Mouse (Mus musculus) kidney, embryonic 14.5 days (tissue): ENCODE measurements around the gene AC124108.1. TPM values are rescaled to one million over a fixed set of nuclear protein-coding genes. Genes with fewer than 3 reads are reported as not detected.

Experiments used
- ATAC-seq: fragments of 200-750 bp; cut with Nextera tagmentation; 2 replicates; pipeline ENCODE4 v1.8.0; 2017; ENCODE audit warnings: moderate number of reproducible peaks, mild to moderate bottlenecking, moderate TSS enrichment, moderate library complexity; ENCODE audit not compliant: low FRiP score, low TSS enrichment
- H3K27ac ChIP-seq: fragments of 300-500 bp; sonication (generic); 2 replicates; pipeline ENCODE4 v1.5.1; 2014; ENCODE audit warnings: low read depth, mild to moderate bottlenecking, low read length, moderate library complexity, mixed read lengths
- H3K27me3 ChIP-seq: fragments of 300-500 bp; sonication (generic); 2 replicates; pipeline ENCODE4 v1.6.1; 2014; ENCODE audit warnings: mild to moderate bottlenecking, low read length; ENCODE audit not compliant: control insufficient read depth, insufficient read depth
- H3K36me3 ChIP-seq: fragments of 300-500 bp; sonication (generic); 2 replicates; pipeline ENCODE4 v1.6.1; 2014; ENCODE audit warnings: low read length, mixed read lengths; ENCODE audit not compliant: control insufficient read depth, insufficient read depth
- H3K4me1 ChIP-seq: fragments of 300-500 bp; sonication (generic); 2 replicates; pipeline ENCODE4 v1.6.1; 2014; ENCODE audit warnings: low read length, mixed read lengths; ENCODE audit not compliant: control insufficient read depth, insufficient read depth
- H3K4me2 ChIP-seq: fragments of 300-500 bp; sonication (generic); replicated peaks from 2 replicates; pipeline ENCODE4 v1.6.1; 2014; ENCODE audit warnings: low read depth, mild to moderate bottlenecking, low read length
- H3K4me3 ChIP-seq: fragments of 300-500 bp; sonication (generic); 2 replicates; pipeline ENCODE4 v1.5.1; 2014; ENCODE audit warnings: mild to moderate bottlenecking, low read length
- H3K9ac ChIP-seq: fragments of 300-500 bp; sonication (generic); 2 replicates; pipeline ENCODE4 v1.6.1; 2014; ENCODE audit warnings: low read depth, mild to moderate bottlenecking, low read length, moderate library complexity
- H3K9me3 ChIP-seq: fragments of 300-500 bp; sonication (generic); 2 replicates; pipeline ENCODE4 v1.6.1; 2016; ENCODE audit warnings: low read length; ENCODE audit not compliant: control insufficient read depth
- WGBS: fragments of 180-500 bp; shearing (Covaris S2); extraction: QIAGEN DNeasy Blood & Tissue Kit; methylation state at CpG from one replicate; pipeline ENCODE4 v1.1.7; 2014; 5-methylcytosine and 5-hydroxymethylcytosine counted together
- polyA plus RNA-seq: library from polyadenylated mRNA; unstranded; fragments of >200 nt; fragmentation: Nextera tagmentation; extraction: Ambion mirVana; gene quantifications from 2 replicates; pipeline ENCODE4 v1.2.1, GENCODE M21; 2014

The AC124108.1 gene
- polyA plus RNA-seq, 1 experiment from 2014 or later: 0.05 TPM

GRCm38 (mm10) chr1:132216276-132216675 is 25.0 kb downstream of the AC124108.1 start:
- 0 out of 2 replicates have a peak, but pooled peaks cover 4% of the 10 kb centered on the region for H3K4me1 ChIP-seq
- no peak for ATAC-seq
- H3K36me3 ChIP-seq: no peaks in the 10 kb centered on the region
- H3K4me3 ChIP-seq: no peak overlapping the region
- H3K9ac ChIP-seq: no peak overlapping the region
- H3K27ac ChIP-seq: no peak overlapping the region
- no peak overlapping the region for H3K4me2 ChIP-seq
- 47% methylated on average over 3 of the region's 3 CpGs for WGBS
- H3K9me3 ChIP-seq: no peaks in the 10 kb centered on the region
- H3K27me3 ChIP-seq: peaks cover 12% of the 10 kb centered on the region; the same call in 1 of the 2 replicates

- H3K4me2 ChIP-seq: no peak overlapping the region
- peaks cover 6% of the 10 kb centered on the region; the same call in 1 of the 2 replicates for H3K27me3 ChIP-seq
- no peak for ATAC-seq
- 31% methylated on average over 2 of the region's 2 CpGs for WGBS
- H3K4me3 ChIP-seq: no peak overlapping the region
- no peak overlapping the region for H3K27ac ChIP-seq
- H3K9ac ChIP-seq: no peak overlapping the region
- H3K4me1 ChIP-seq: no peaks in the 10 kb centered on the region
- no peaks in the 10 kb centered on the region for H3K9me3 ChIP-seq
- H3K36me3 ChIP-seq: no peaks in the 10 kb centered on the region
These were observed 30.4 kb downstream of the AC124108.1 start for GRCm38 (mm10) chr1:132221627-132222026.

GRCm38 (mm10) chr1:132222166-132222565 is 30.9 kb downstream of the AC124108.1 start:
- Histone ChIP-seq H3K27ac (no peak overlapping the region), H3K4me1 (no peaks in the 10 kb centered on the region), H3K9me3 (no peaks in the 10 kb centered on the region), H3K36me3 (no peaks in the 10 kb centered on the region), H3K4me2 (no peak overlapping the region), H3K9ac (no peak overlapping the region), H3K27me3 (peaks cover 6% of the 10 kb centered on the region; the same call in 1 of the 2 replicates), H3K4me3 (no peak overlapping the region)
- no peak for ATAC-seq
- 39% methylated on average over 6 of the region's 6 CpGs for WGBS

GRCm38 (mm10) chr1:132226297-132227080 is 35.2 kb downstream of the AC124108.1 start:
- no peak overlapping the region for H3K4me3 ChIP-seq
- no peaks in the 10 kb centered on the region for H3K27me3 ChIP-seq
- H3K9me3 ChIP-seq: no peaks in the 10 kb centered on the region
- H3K36me3 ChIP-seq: no peaks in the 10 kb centered on the region
- H3K27ac ChIP-seq: no peak overlapping the region
- H3K4me1 ChIP-seq: no peaks in the 10 kb centered on the region
- ATAC-seq: no peak
- no peak overlapping the region for H3K9ac ChIP-seq
- WGBS: 61% methylated on average over 13 of the region's 13 CpGs
- no peak overlapping the region for H3K4me2 ChIP-seq

GRCm38 (mm10) chr1:132229667-132230066 is 38.4 kb downstream of the AC124108.1 start, which contains the start of gene Gm10188:
TSS of gene Gm10188 (minus strand) at chr1:132229767.
- H3K27ac ChIP-seq: no peak within 1 kb of the TSS
- H3K4me2 ChIP-seq: no peak within 1 kb of the TSS
- H3K36me3 ChIP-seq: no peaks in the 10 kb centered on the region
- no peaks in the 10 kb centered on the region for H3K4me1 ChIP-seq
- no peak for ATAC-seq
- H3K27me3 ChIP-seq: no peaks in the 10 kb centered on the region
- H3K9ac ChIP-seq: no peak within 1 kb of the TSS
- no peaks in the 10 kb centered on the region for H3K9me3 ChIP-seq
- 77% methylated on average over 3 of the region's 3 CpGs for WGBS
- no peak within 1 kb of the TSS for H3K4me3 ChIP-seq

- Histone ChIP-seq H3K9ac (no peak overlapping the region), H3K27me3 (no peaks in the 10 kb centered on the region), H3K4me1 (peaks cover 4% of the 10 kb centered on the region; the same call in 1 of the 2 replicates), H3K36me3 (no peaks in the 10 kb centered on the region), H3K4me2 (no peak overlapping the region), H3K9me3 (no peaks in the 10 kb centered on the region), H3K4me3 (no peak overlapping the region), H3K27ac (no peak overlapping the region)
- 39% methylated on average over 7 of the region's 7 CpGs for WGBS
- ATAC-seq: no peak
These were observed 40.4 kb downstream of the AC124108.1 start for GRCm38 (mm10) chr1:132231470-132232274.

GRCm38 (mm10) chr1:132233566-132233965 is 42.3 kb downstream of the AC124108.1 start:
- no peak overlapping the region for H3K9ac ChIP-seq
- 22% methylated on average over 12 of the region's 12 CpGs for WGBS
- no peak; the same call in 1 of the 2 replicates for ATAC-seq
- H3K4me2 ChIP-seq: no peak overlapping the region
- no peak overlapping the region for H3K4me3 ChIP-seq
- H3K27me3 ChIP-seq: no peaks in the 10 kb centered on the region
- H3K36me3 ChIP-seq: no peaks in the 10 kb centered on the region
- H3K4me1 ChIP-seq: peaks cover 4% of the 10 kb centered on the region; the same call in 1 of the 2 replicates
- H3K9me3 ChIP-seq: no peaks in the 10 kb centered on the region
- no peak overlapping the region for H3K27ac ChIP-seq

- no peak overlapping the region for H3K27ac ChIP-seq
- no peaks in the 10 kb centered on the region for H3K9me3 ChIP-seq
- 22% methylated on average over 9 of the region's 9 CpGs for WGBS
- peak; percentile 66; the same call in 1 of the 2 replicates for ATAC-seq
- no peak overlapping the region for H3K9ac ChIP-seq
- H3K36me3 ChIP-seq: no peaks in the 10 kb centered on the region
- peaks cover 4% of the 10 kb centered on the region; the same call in 1 of the 2 replicates for H3K4me1 ChIP-seq
- no peaks in the 10 kb centered on the region for H3K27me3 ChIP-seq
- H3K4me2 ChIP-seq: no peak overlapping the region
- no peak overlapping the region for H3K4me3 ChIP-seq
These were observed 43.6 kb downstream of the AC124108.1 start for GRCm38 (mm10) chr1:132234757-132235273.
